Mouse (Mus musculus): ENCODE measurements at regions not wholly inside any gene's neighbourhood (a gene's known extent, or its start where the extent isn't known, plus 50 kb on each side); places are given as distances from the start of the nearest gene placed in this dataset.

DNA sequence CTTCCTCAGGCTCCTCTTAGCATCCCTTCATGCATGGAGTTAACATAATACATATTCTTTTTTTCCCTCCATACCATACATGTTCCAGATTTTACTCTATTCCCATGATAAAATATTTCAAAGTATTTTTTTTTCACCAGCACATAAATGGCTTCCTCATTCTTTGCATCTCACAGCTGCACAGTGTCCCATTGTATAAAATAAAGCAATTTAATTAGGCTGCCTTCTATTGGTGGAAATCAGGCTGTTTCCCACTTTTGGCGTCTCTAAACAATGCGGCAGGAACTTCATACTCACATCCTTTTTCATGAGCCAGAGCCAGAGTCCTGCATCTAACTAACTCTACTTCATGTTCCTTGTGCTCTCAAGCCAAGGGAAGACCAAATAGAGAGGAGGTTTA is 54.9 kb upstream of the Akap13 start:
- DNase-seq = no peak

DNA sequence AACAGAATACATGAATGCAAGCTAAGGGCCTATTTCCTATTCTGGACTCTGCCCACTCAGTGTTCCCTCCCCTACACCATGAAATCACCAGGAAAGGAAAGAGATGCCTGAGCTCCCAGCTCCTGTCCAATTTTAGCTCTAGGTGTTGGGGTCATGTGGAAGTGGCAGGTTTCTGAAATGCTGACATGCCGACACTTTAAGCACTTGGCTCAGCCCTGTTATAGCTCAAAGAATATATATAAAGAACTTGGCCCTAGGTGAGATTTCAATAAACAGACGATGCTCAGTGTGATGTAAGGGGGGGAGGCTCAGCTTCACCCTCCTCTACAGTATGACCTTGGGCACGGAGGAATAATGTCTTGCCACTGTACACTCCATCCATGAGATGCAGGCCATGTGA is 50.4 kb upstream of the Akap13 start:
- no peak for DNase-seq

Measured in thymus, postnatal 25 days (tissue).